Mouse (Mus musculus) liver (tissue): Measurements from ENCODE around the gene Hbs1l.
"Not testable (repeated sequence)": the region's sequence is repeated elsewhere in the genome, so short reads cannot be mapped to it uniquely, and the experiment has no call there.

Experiments used
- DNase-seq: peaks from one replicate; pipeline ENCODE4 v3.0.0-alpha.2; 2020; ENCODE audit warnings: mixed read lengths

The Hbs1l gene

GRCm38 (mm10) chr10:21364946-21365345 is 69.2 kb downstream of the Hbs1l start:
- DNase-seq: no peak

- DNase-seq: no peak
These were observed 70.1 kb downstream of the Hbs1l start for GRCm38 (mm10) chr10:21365897-21366296.

GRCm38 (mm10) chr10:21366471-21366870 is 70.7 kb downstream of the Hbs1l start:
- no peak for DNase-seq

- no peak for DNase-seq
These were observed 71.7 kb downstream of the Hbs1l start for GRCm38 (mm10) chr10:21367481-21367880.

GRCm38 (mm10) chr10:21369586-21369985 is 73.8 kb downstream of the Hbs1l start:
- no peak for DNase-seq

GRCm38 (mm10) chr10:21372271-21372670 is 76.5 kb downstream of the Hbs1l start:
- no peak for DNase-seq

- no peak for DNase-seq
These were observed 81.1 kb downstream of the Hbs1l start, which contains the start of gene Aldh8a1 for GRCm38 (mm10) chr10:21376682-21377473. Gene Aldh8a1, plus strand, starts transcription at chr10:21377291.

GRCm38 (mm10) chr10:21378196-21378944 is 82.6 kb downstream of the Hbs1l start:
- DNase-seq: peak; percentile 61

- no peak for DNase-seq
These were observed 87.1 kb downstream of the Hbs1l start for GRCm38 (mm10) chr10:21382914-21383313.

- no peak for DNase-seq
These were observed 89.4 kb downstream of the Hbs1l start for GRCm38 (mm10) chr10:21385111-21385663.

GRCm38 (mm10) chr10:21389075-21389474 is 93.3 kb downstream of the Hbs1l start:
- no peak for DNase-seq

GRCm38 (mm10) chr10:21390440-21390839 is 94.7 kb downstream of the Hbs1l start:
- DNase-seq: no peak

GRCm38 (mm10) chr10:21391286-21391685 is 95.5 kb downstream of the Hbs1l start:
- DNase-seq: no peak

GRCm38 (mm10) chr10:21393390-21393789 is 97.6 kb downstream of the Hbs1l start:
- no peak for DNase-seq

- no peak for DNase-seq
These were observed 99.8 kb downstream of the Hbs1l start for GRCm38 (mm10) chr10:21395426-21396139.

GRCm38 (mm10) chr10:21398873-21399425 is 103.2 kb downstream of the Hbs1l start:
- not testable (repeated sequence) for DNase-seq

GRCm38 (mm10) chr10:21399622-21400021 is 103.8 kb downstream of the Hbs1l start:
- no peak for DNase-seq

GRCm38 (mm10) chr10:21400031-21400430 is 104.3 kb downstream of the Hbs1l start:
- no peak for DNase-seq

GRCm38 (mm10) chr10:21400453-21400852 is 104.7 kb downstream of the Hbs1l start:
- DNase-seq: no peak

- no peak for DNase-seq
These were observed 105.5 kb downstream of the Hbs1l start for GRCm38 (mm10) chr10:21401259-21401658.

- DNase-seq: no peak
These were observed 109.0 kb downstream of the Hbs1l start for GRCm38 (mm10) chr10:21404822-21405221.

GRCm38 (mm10) chr10:21405707-21406534 is 110.1 kb downstream of the Hbs1l start:
- DNase-seq: no peak
